ENCODE assay signal across 19 mouse cellular contexts in the genomic region with DNA sequence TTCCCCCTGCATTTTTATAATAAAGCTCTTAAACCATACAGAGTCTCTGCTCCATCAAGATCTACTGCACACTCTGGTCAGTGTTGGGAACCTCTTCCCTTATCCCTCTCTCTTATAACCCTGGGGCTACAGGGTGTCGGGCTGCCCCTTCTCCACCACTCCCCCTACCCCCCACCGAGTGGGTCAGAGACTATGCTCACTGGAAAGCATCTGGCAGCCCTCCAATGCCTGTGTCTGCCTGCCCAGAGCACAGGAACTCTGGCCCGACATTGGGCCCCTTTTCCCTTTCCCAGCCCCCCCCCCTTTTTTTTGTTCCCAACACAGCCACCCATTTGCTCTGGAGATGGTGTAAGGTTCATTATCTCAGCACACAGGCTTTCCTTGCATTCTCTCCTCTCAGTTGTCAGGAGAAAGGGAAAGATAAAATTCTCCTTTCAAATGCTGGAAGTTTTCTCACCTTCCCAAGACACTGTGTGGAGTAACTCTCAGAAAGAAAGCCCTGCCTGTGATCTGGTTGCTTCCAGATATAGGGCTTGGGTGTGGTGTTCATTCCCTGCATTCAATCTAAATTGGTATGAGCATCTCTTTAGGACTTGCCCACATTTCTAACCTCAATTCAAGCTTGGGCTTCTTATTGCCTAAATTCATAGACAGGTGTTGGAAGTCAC.
DNase-seq lines count a peak whose midpoint lies in the region; ATAC-seq lines count a peak whose summit lies in the region.
"Had no signal": no experiment of that assay in that cellular context is flagged by ENCODE, and none has a peak within 500 bp of the region (broad histone marks: within the 10 kb centered on the region; RNA-seq: fewer than 3 reads in every experiment).

No protein-coding gene starts in this region.

- no peak for ATAC-seq in midbrain, embryonic 14.5 days (ENCODE audit: low FRiP score, low TSS enrichment)
- ATAC-seq in kidney, embryonic 15.5 days (replicated peaks; ENCODE audit: low FRiP score) = no peak
- ATAC-seq: hindbrain, embryonic 16.5 days; lung, postnatal 0 days had no signal

- no peak overlapping the region for H3K9ac ChIP-seq in midbrain, embryonic 14.5 days (replicated peaks; ENCODE audit: low read length)
- H3K9ac ChIP-seq in kidney, embryonic 15.5 days = no peak overlapping the region
- H3K9ac ChIP-seq: heart, embryonic 13.5 days; liver, embryonic 13.5 days had no signal

- intact Hi-C loops in heart, postnatal 36 days (cut with DNase I) = no loop called here

- no peak overlapping the region for H3K4me2 ChIP-seq in midbrain, embryonic 14.5 days (ENCODE audit: low read length)
- no peak overlapping the region for H3K4me2 ChIP-seq in kidney, embryonic 15.5 days
- H3K4me2 ChIP-seq: heart, embryonic 13.5 days; liver, embryonic 13.5 days had no signal

- WGBS in midbrain, embryonic 14.5 days = 48% methylated on average over 3 of the region's 3 CpGs
- 55% methylated on average over 3 of the region's 3 CpGs for WGBS in midbrain, embryonic 10.5 days
- 37% methylated on average over 3 of the region's 3 CpGs for WGBS in kidney, embryonic 15.5 days

- H3K4me1 ChIP-seq in midbrain, embryonic 14.5 days (ENCODE audit: control insufficient read depth, insufficient read depth, low read length) = no peaks in the 10 kb centered on the region
- peaks cover 3% of the 10 kb centered on the region; the same call in 1 of the 2 replicates for H3K4me1 ChIP-seq in midbrain, embryonic 10.5 days
- H3K4me1 ChIP-seq in kidney, embryonic 15.5 days = no peaks in the 10 kb centered on the region
- H3K4me1 ChIP-seq: liver, embryonic 13.5 days had no signal

- no peaks in the 10 kb centered on the region for H3K9me3 ChIP-seq in midbrain, embryonic 14.5 days (ENCODE audit: control insufficient read depth, low read length)
- H3K9me3 ChIP-seq in midbrain, embryonic 10.5 days (replicated peaks) = no peaks in the 10 kb centered on the region
- no peaks in the 10 kb centered on the region for H3K9me3 ChIP-seq in kidney, embryonic 15.5 days (replicated peaks)
- H3K9me3 ChIP-seq: heart, embryonic 13.5 days had no signal

- no peak overlapping the region for H3K27ac ChIP-seq in midbrain, embryonic 14.5 days (replicated peaks; ENCODE audit: low read depth, low read length)
- no peak overlapping the region for H3K27ac ChIP-seq in midbrain, embryonic 10.5 days (replicated peaks)
- no peak overlapping the region for H3K27ac ChIP-seq in kidney, embryonic 15.5 days
- H3K27ac ChIP-seq: heart, embryonic 13.5 days; liver, embryonic 13.5 days had no signal

- DNase-seq in cerebellum, postnatal 10 days = peak; percentile 8 to 34
- no peak for DNase-seq in cerebellum, adult 11-12 months
- DNase-seq in heart, postnatal 4 days = peak; percentile 18
- DNase-seq in heart, postnatal 36 days = no peak
- peak; percentile 2 for DNase-seq in midbrain, embryonic 14.5 days
- no peak for DNase-seq in midbrain, embryonic 10.5 days (ENCODE audit: low spot score)
- peak; percentile 1 for DNase-seq in brain, adult 2 months (ENCODE audit: low read depth, low spot score)
- DNase-seq: adrenal gland, adult 2 months; cerebellum, adult 9-10 months; gastrocnemius, postnatal 36 days; kidney, adult 18-20 months; liver, embryonic 13.5 days; spleen, adult 18-20 months; thymus, postnatal 25 days had no signal

- no peaks in the 10 kb centered on the region for H3K27me3 ChIP-seq in midbrain, embryonic 14.5 days (ENCODE audit: control insufficient read depth, insufficient read depth, low read length)
- no peaks in the 10 kb centered on the region for H3K27me3 ChIP-seq in midbrain, embryonic 10.5 days (ENCODE audit: low read depth, poor library complexity, severe bottlenecking)
- H3K27me3 ChIP-seq in kidney, embryonic 15.5 days = no peaks in the 10 kb centered on the region
- H3K27me3 ChIP-seq: CH12.LX; heart, embryonic 13.5 days; liver, embryonic 13.5 days had no signal

- H3K36me3 ChIP-seq in midbrain, embryonic 14.5 days (ENCODE audit: control insufficient read depth, insufficient read depth, low read length) = no peaks in the 10 kb centered on the region
- H3K36me3 ChIP-seq in midbrain, embryonic 10.5 days = no peaks in the 10 kb centered on the region
- no peaks in the 10 kb centered on the region for H3K36me3 ChIP-seq in kidney, embryonic 15.5 days
- H3K36me3 ChIP-seq: heart, embryonic 13.5 days; liver, embryonic 13.5 days had no signal

- no peak overlapping the region for H3K4me3 ChIP-seq in midbrain, embryonic 14.5 days (replicated peaks; ENCODE audit: low read depth, low read length)
- no peak overlapping the region for H3K4me3 ChIP-seq in midbrain, embryonic 10.5 days
- H3K4me3 ChIP-seq in kidney, embryonic 15.5 days (replicated peaks) = no peak overlapping the region
- H3K4me3 ChIP-seq: heart, embryonic 13.5 days; liver, embryonic 13.5 days had no signal

Comparison
In these comparisons a context has a peak if more than half of its experiments do, and no peak if none do; other contexts are left out.
1. DNase-seq: peak in cerebellum, postnatal 10 days (2 of 2), heart, postnatal 4 days (single experiment), midbrain, embryonic 14.5 days (single experiment) and brain, adult 2 months (single experiment); none in cerebellum, adult 11-12 months (single experiment), heart, postnatal 36 days (0 of 2) and midbrain, embryonic 10.5 days (single experiment).